Mouse (Mus musculus) limb, embryonic 14.5 days (tissue): ENCODE data around the gene Kcna7. TPM values are rescaled to one million over a fixed set of nuclear protein-coding genes. Genes with fewer than 3 reads are reported as not detected.

Experiments
- ATAC-seq: fragments of 200-750 bp; cut with Nextera tagmentation; 2 replicates; pipeline ENCODE4 v1.8.0; 2017; ENCODE audit warnings: low read depth, moderate number of reproducible peaks, moderate TSS enrichment; ENCODE audit not compliant: low FRiP score
- DNase-seq: peaks from one replicate; pipeline ENCODE4 v3.0.0-alpha.2; 2015; ENCODE audit warnings: low spot score
- H3K27ac ChIP-seq: fragments of 300-500 bp; sonication (generic); replicated peaks from 2 replicates; pipeline ENCODE4 v1.5.1; 2014; ENCODE audit warnings: low read depth, mild to moderate bottlenecking, low read length, moderate library complexity, mixed read lengths
- H3K27me3 ChIP-seq: fragments of 300-500 bp; sonication (generic); 2 replicates; pipeline ENCODE4 v1.6.1; 2014; ENCODE audit warnings: low read length, mixed read lengths; ENCODE audit not compliant: control insufficient read depth, insufficient read depth
- H3K36me3 ChIP-seq: fragments of 300-500 bp; sonication (generic); 2 replicates; pipeline ENCODE4 v1.6.1; 2014; ENCODE audit warnings: mild to moderate bottlenecking, low read length, moderate library complexity, mixed read lengths; ENCODE audit not compliant: control insufficient read depth, insufficient read depth
- H3K4me1 ChIP-seq: fragments of 300-500 bp; sonication (generic); 2 replicates; pipeline ENCODE4 v1.6.1; 2014; ENCODE audit warnings: antibody characterized with exemption, low read length, mixed read lengths; ENCODE audit not compliant: control insufficient read depth, insufficient read depth
- H3K4me2 ChIP-seq: fragments of 300-500 bp; sonication (generic); replicated peaks from 2 replicates; pipeline ENCODE4 v1.6.1; 2014; ENCODE audit warnings: low read depth, mild to moderate bottlenecking, low read length, moderate library complexity; ENCODE audit not compliant: severe bottlenecking
- H3K4me3 ChIP-seq: fragments of 300-500 bp; sonication (generic); replicated peaks from 2 replicates; pipeline ENCODE4 v1.5.1; 2014; ENCODE audit warnings: low read length
- H3K9ac ChIP-seq: fragments of 300-500 bp; sonication (generic); 2 replicates; pipeline ENCODE4 v1.6.1; 2014; ENCODE audit warnings: mild to moderate bottlenecking, low read depth, low read length, moderate library complexity; ENCODE audit not compliant: severe bottlenecking
- H3K9me3 ChIP-seq: fragments of 300-500 bp; sonication (generic); 2 replicates; pipeline ENCODE4 v1.6.1; 2016; ENCODE audit warnings: low read length; ENCODE audit not compliant: control insufficient read depth
- POLR2A ChIP-seq: fragments of 200-500 bp; IDR thresholded peaks from 2 replicates; pipeline ENCODE4 v1.8.0; 2012; ENCODE audit warnings: inconsistent platforms, mild to moderate bottlenecking, moderate library complexity, borderline replicate concordance; ENCODE audit not compliant: insufficient read depth, insufficient read length; ENCODE audit errors: extremely low read depth
- WGBS: fragments of 180-500 bp; shearing (Covaris S2); extraction: QIAGEN DNeasy Blood & Tissue Kit; methylation state at CpG from one replicate; pipeline ENCODE4 v1.1.7; 2014; 5-methylcytosine and 5-hydroxymethylcytosine counted together
- polyA plus RNA-seq, 2 experiments: library from polyadenylated mRNA; depleted of rRNA in 1 of 2; stranded (reverse) in 1 of 2; unstranded in 1 of 2; fragments of >200 nt; fragmentation: Nextera tagmentation in 1 of 2; extraction: Ambion mirVana in 1 of 2; gene quantifications; 2 replicates each; pipeline versions ENCODE4 v1.2.1 to v1.2.3; 2012 to 2014

Gene Kcna7
- polyA plus RNA-seq, 2 experiments, result 0.10 TPM; not detected in 1

DNA sequence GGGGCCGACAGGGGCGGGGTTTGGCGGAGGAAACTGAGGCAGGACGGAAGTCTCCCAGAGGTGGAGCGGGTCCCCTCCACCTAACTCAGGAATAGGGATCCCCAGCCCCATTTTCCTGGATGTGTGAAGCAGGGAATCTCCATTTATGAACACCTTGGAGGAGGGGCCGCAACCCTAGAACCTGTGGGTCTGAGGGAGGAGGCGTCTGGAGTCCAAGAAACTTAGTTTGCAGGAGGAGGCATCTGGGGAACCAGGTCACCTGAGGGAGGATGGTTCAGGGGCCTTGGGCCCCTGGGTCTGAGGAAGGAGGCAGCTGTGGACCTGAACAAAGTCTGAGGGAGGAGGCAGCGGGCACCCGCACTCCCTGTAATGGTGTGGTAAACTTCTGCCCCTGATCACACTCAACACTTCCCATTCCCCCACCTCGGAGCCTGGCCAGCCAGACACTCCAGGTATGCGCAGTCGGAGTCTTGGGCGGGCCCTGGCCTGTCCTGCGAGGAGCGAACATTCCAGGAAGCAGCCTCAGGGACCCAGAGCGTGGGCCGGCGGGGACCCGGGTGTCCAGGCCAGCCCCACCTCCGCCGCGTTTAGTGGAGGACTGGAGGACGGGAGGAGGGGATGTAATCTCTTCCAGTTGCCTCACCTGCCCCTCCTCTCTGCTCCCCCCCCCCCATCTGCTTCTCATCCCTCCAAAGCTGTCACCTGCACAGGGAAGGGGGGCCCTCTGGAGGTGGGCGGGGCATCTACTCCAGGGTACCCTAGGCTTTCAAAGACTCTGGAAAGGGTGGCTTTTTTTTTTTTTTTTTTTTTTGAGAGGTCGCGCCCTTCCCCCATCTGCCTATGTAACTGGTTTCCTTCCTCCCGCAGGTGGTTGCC, 8.6 kb downstream of the Kcna7 start:
- peak overlapping the region; percentile 68 for H3K9ac ChIP-seq
- H3K4me3 ChIP-seq, result peak overlapping the region; percentile 58
- 2% methylated on average over 21 of the region's 27 CpGs for WGBS
- peak overlapping the region; percentile 83 for H3K4me2 ChIP-seq
- peaks cover 62% of the 10 kb centered on the region for H3K27me3 ChIP-seq
- no peak overlapping the region; the same call in 1 of the 2 replicates for H3K27ac ChIP-seq
- ATAC-seq (peak; percentile 20), DNase-seq (peak; percentile 18)
- H3K4me1 ChIP-seq, result peaks cover 4% of the 10 kb centered on the region
- no peaks in the 10 kb centered on the region for H3K36me3 ChIP-seq
- TF ChIP-seq POLR2A, result no peak
- H3K9me3 ChIP-seq, result no peaks in the 10 kb centered on the region

DNA sequence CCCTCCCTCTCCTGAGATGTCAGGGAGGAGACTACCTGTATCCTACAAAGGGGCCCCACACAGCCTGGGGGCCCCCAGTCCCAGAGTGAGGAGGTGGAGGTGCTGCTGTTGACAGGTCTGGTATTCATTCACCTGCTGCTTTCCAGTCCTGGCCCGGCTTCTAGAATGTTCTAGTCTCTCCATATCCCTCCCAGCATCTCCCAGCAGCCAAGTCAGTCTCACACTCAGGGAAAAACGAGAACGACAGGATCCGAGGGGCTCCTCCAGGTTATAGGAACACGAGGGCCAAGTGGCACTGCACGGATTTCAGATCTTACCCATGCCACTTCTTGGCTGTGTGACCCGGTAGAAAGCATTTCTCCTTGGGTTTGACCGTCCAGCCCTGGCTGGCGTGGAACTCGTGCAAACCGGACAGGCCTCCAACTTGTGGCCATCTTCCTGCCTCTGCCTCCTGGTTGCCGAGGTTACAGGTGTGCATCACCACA, 9.3 kb downstream of the Kcna7 start:
- H3K36me3 ChIP-seq, result no peaks in the 10 kb centered on the region
- no peak overlapping the region for H3K9ac ChIP-seq
- H3K4me3 ChIP-seq, result peak overlapping the region; percentile 58; the same call in 1 of the 2 replicates
- no peak for ATAC-seq
- WGBS, result 42% methylated on average over 12 of the region's 12 CpGs
- no peak for TF ChIP-seq POLR2A
- no peak overlapping the region; the same call in 1 of the 2 replicates for H3K4me2 ChIP-seq
- no peak overlapping the region for H3K27ac ChIP-seq
- peaks cover 62% of the 10 kb centered on the region for H3K27me3 ChIP-seq
- DNase-seq, result no peak
- H3K4me1 ChIP-seq, result peaks cover 6% of the 10 kb centered on the region
- no peaks in the 10 kb centered on the region for H3K9me3 ChIP-seq

DNA sequence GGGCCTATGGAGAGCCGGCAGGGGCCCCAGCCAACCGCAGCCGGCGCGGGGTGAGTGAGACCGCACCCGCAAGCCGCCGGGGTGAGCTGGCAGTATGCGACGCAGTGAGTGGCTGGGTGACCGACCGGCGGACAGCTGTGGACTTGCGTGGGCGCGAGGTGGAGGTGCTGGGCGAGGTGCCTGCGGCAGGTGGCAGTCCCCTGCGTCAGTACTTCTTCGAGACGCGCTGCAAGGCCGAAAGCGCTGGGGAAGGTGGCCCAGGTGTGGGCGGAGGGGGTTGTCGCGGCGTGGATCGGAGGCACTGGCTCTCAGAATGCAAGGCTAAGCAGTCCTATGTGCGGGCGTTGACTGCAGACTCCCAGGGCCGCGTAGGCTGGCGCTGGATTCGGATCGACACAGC, 10.2 kb downstream of the Kcna7 start:
- H3K9me3 ChIP-seq, result no peaks in the 10 kb centered on the region
- peak overlapping the region; percentile 0; the same call in 1 of the 2 replicates for H3K9ac ChIP-seq
- DNase-seq, result no peak
- H3K27ac ChIP-seq, result no peak overlapping the region
- H3K4me1 ChIP-seq, result peaks cover 13% of the 10 kb centered on the region
- H3K36me3 ChIP-seq, result 0 out of 2 replicates have a peak, but pooled peaks cover 3% of the 10 kb centered on the region
- no peak overlapping the region for H3K4me3 ChIP-seq
- ATAC-seq, result no peak
- H3K4me2 ChIP-seq, result peak overlapping the region; percentile 26; the same call in 1 of the 2 replicates
- WGBS, result 14% methylated on average over 37 of the region's 37 CpGs
- no peak for TF ChIP-seq POLR2A
- peaks cover 61% of the 10 kb centered on the region for H3K27me3 ChIP-seq

DNA sequence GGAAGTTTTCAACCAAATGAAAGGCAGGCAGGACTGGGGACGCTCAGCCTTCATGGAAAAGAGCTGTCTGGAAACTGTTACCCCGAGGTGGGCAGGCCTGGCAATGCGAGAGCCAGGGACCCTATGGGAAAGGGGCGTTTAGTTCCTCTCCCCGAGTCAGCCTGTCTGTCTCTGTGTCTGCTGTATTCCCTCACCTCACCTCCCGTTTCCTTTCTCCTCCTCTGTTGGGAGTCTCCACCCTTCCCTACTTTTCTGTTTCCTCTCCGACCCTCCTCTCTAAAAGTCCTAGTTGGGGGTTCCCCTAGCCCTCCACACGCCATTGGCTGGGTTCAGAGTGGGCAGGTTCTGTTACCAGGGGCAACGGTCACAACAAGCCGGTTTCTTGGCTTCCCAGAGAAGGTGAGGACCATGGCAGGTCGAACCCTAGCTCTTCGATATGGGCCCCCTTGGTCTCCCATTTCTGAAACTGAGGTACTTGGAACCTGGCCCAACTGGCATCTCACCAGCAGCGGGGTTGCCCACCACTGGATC, 12.6 kb downstream of the Kcna7 start:
- no peak for ATAC-seq
- Histone ChIP-seq H3K9ac (no peak overlapping the region), H3K27ac (no peak overlapping the region), H3K9me3 (no peaks in the 10 kb centered on the region), H3K36me3 (peaks cover 27% of the 10 kb centered on the region), H3K4me1 (peaks cover 13% of the 10 kb centered on the region), H3K4me2 (peak overlapping the region; percentile 17; the same call in 1 of the 2 replicates), H3K4me3 (no peak overlapping the region), H3K27me3 (peaks cover 41% of the 10 kb centered on the region)
- DNase-seq, result no peak
- TF ChIP-seq POLR2A, result no peak
- WGBS, result 13% methylated on average over 13 of the region's 13 CpGs

DNA sequence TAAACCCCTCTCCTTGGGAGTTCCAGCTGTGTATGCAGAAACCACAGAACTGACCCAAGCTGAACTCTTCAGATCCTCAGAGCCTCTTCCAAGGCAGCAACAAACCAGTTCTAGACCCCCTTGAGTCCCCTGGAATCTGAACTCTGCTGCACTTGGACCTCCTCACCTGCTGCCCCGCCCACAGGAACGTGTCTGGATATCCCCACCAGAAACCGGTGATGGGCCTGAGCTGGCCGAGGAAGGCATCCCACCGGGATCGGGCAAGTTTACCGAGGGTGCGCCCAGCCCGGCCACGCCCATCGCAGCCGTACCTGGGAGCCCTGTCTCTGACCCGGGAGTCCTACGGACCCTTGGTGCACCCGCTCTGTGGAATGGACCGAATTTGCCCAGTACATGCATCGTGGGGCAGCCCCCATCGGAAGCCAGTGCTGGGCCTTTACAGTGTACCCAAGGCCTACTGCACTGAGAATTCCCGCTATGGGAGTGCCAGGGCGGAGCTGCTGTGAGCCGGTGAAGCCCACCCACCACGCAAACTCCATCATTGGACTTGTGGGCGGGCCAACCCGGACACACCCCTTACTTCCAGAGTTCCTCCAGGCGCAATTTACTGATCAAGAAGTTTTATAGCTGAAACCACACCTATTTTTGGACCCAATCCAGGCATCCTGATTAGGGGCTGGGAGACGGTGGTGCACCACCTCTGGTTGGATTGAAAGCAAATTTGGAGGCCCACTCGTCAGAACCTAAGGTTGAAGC, 14.6 kb downstream of the Kcna7 start:
- no peak for TF ChIP-seq POLR2A
- WGBS, result 10% methylated on average over 25 of the region's 27 CpGs
- Histone ChIP-seq H3K4me1 (peaks cover 10% of the 10 kb centered on the region; the same call in 1 of the 2 replicates), H3K9ac (0 out of 2 replicates have a peak overlapping the region, but pooled peaks have one; percentile 12), H3K36me3 (peaks cover 47% of the 10 kb centered on the region), H3K27ac (no peak overlapping the region), H3K27me3 (peaks cover 21% of the 10 kb centered on the region), H3K9me3 (no peaks in the 10 kb centered on the region), H3K4me2 (peak overlapping the region; percentile 20), H3K4me3 (0 out of 2 replicates have a peak overlapping the region, but pooled peaks have one; percentile 2)
- ATAC-seq, result no peak
- peak; percentile 67 for DNase-seq
